Mouse (Mus musculus) lung, adult 2 months (tissue): ENCODE data around the gene Pigk. TPM values are rescaled to one million over a fixed set of nuclear protein-coding genes. Genes with fewer than 3 reads are reported as not detected.

Experiments
- DNase-seq: peaks from one replicate; pipeline ENCODE4 v3.0.0; 2022
- H3K4me1 ChIP-seq: fragments of 200-500 bp; 2 replicates; pipeline ENCODE4 v1.6.1; 2011; ENCODE audit warnings: low read length; ENCODE audit not compliant: control insufficient read depth, insufficient read depth
- H3K4me3 ChIP-seq: fragments of 200-500 bp; replicated peaks from 2 replicates; pipeline ENCODE3; 2011; ENCODE audit warnings: low read depth, mild to moderate bottlenecking, control low read depth, low read length; ENCODE audit errors: extremely low read depth
- CTCF ChIP-seq: fragments of 200-500 bp; IDR thresholded peaks from 2 replicates; pipeline ENCODE4 v1.5.1; 2011; ENCODE audit warnings: mild to moderate bottlenecking, low read length, control low read depth; ENCODE audit not compliant: insufficient read depth
- POLR2A ChIP-seq: fragments of 200-500 bp; IDR thresholded peaks from 2 replicates; pipeline ENCODE4 v1.6.1; 2011; ENCODE audit warnings: low read depth, mild to moderate bottlenecking, control low read depth, low read length, borderline replicate concordance; ENCODE audit errors: extremely low read depth
- WGBS: fragments of 180-500 bp; shearing (Covaris S2); methylation state at CpG from one replicate; pipeline ENCODE4 v1.1.7; 2018; 5-methylcytosine and 5-hydroxymethylcytosine counted together
- polyA plus RNA-seq: library from polyadenylated mRNA; depleted of rRNA; stranded (reverse); fragments of >200 nt; gene quantifications from 2 replicates; pipeline ENCODE4 v1.2.3, GENCODE M21; 2012

Gene Pigk
- polyA plus RNA-seq, 1 experiment: 12.2 TPM

DNA sequence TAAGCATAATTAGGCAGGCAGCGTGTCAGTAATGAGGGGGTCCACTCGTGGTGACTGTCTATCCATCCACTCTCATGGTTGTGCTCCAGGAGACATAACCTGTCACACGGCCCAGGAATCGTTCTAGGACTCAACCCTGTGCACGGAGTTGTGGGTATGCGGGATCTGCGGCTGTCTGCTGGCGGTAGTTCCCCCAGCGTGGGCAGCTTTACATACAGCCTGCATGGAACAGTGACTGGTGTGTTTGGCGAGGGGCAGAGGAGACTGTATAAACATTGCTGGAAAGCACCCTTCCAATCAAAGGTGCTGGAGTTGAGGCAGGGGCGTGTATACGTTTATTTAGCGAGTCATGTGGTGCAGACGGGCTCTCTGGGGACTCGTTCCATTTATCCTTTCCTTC lies 209.6 kb downstream of the Pigk start:
- 49% methylated on average over 15 of the region's 15 CpGs for WGBS
- DNase-seq: no peak
- H3K4me3 ChIP-seq: no peak overlapping the region

DNA sequence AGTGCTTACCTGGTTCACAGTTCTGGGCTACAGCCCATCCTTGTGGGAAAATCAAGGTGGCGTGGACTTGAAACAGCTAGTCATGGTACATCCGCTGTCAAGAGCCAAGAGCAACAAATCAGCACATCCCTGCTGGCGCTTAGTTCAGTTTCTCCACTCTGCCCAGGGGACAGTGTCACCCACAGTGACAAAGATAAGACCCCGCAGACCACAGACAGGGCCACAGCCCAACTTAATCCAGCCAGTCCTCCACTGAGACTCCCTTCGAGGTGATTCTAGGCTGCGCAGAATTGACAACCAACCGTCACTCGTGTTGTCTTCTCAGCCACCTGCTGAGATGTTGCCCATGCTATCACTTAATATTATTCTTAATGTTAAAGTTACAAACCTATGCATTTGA lies 211.5 kb downstream of the Pigk start:
- no peak for DNase-seq
- Histone ChIP-seq H3K4me3 (no peak overlapping the region), H3K4me1 (no peaks in the 10 kb centered on the region)
- TF ChIP-seq POLR2A (no peak), CTCF (no peak)
- WGBS: 93% methylated on average over 8 of the region's 8 CpGs

More for the DNA sequence above, 209.6 kb downstream of the Pigk start:
- no peaks in the 10 kb centered on the region for H3K4me1 ChIP-seq
- TF ChIP-seq POLR2A: no peak

DNA sequence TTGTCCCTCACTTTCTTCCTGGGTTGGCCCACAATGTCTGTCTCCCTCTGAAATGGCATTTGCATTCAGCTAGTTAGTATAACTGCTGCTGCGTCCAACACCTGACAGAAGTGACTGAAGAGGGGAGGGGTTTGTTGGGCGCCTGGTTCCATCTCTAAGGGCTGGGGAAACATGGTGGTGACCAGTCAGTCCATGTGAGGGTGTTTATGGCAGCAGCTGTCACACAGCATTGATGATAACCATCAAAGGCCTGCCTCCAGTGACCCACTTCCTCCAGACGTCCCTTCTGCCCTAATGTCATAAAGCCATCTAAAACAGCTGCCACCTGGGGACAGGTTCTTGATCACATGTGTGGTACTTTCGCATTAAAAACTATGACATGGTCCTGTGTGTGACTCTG lies 212.3 kb downstream of the Pigk start:
- 60% methylated on average over 4 of the region's 4 CpGs for WGBS
- TF ChIP-seq CTCF (no peak), POLR2A (no peak)

DNA sequence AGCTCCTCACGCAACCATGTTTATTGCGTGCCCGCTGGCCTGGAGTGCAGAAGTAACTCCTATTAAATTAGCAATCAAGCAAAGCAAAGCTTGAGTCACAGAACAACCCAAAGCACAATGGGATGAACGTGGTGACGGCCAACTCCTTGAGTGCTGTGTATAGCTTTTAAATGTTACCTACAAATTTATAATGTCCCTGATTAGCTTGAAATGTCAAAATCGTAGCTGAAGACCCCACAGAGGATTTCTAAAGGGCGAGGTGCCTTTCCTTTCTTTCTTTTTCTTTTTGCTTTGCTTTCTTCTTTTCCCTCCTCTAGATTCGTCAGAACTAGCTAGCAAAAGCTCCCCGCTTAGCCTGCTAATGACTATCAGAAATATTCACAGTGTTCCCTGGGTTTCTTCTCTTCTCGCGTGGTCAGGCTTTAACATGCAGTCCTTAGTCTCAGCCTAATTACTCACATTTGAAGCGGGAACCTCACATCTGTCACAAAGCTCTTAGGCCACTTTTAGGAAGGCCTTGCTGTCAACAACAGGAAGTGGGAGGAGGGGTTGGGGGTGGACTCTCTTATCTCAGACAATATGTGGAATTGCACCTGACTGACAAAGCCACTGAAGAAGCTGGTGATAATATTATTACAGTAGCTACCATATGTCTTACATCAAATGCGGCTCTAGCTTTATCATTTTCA lies 214.5 kb downstream of the Pigk start:
- no peaks in the 10 kb centered on the region for H3K4me1 ChIP-seq
- TF ChIP-seq POLR2A (no peak), CTCF (no peak)
- H3K4me3 ChIP-seq: no peak overlapping the region
- 64% methylated on average over 13 of the region's 13 CpGs for whole genome bisulfite sequencing
- no peak for DNase-seq

More for the DNA sequence above, 212.3 kb downstream of the Pigk start:
- Histone ChIP-seq H3K4me3 (no peak overlapping the region), H3K4me1 (no peaks in the 10 kb centered on the region)
- DNase-seq: no peak

DNA sequence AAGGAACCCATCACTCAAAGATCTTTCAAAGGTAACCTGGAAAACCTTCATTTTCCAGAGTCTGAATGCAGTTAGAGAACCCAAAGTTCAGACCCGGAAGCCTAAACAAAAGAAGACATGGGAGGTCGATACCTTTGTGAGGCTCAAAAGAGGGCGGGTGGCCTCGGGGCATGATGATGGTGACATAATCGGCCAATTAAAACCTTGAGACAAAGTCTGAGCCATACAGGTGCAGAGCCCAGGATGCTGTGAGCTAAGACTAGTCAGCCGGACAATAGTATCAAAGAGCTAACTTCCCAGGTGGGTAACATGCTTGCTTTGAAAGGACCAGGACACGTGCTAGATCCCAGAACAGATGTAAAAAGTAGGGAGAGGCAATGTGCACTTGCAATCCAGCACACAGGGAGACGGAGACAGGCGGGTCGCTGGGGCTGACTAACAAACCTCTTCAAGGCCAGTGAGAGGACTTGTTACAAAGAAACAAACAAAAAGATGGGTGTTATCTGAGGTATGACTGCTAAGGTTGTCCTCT lies 215.4 kb downstream of the Pigk start:
- TF ChIP-seq CTCF (no peak), POLR2A (no peak)
- Histone ChIP-seq H3K4me1 (no peaks in the 10 kb centered on the region), H3K4me3 (no peak overlapping the region)
- DNase-seq: no peak
- WGBS: 72% methylated on average over 10 of the region's 10 CpGs

DNA sequence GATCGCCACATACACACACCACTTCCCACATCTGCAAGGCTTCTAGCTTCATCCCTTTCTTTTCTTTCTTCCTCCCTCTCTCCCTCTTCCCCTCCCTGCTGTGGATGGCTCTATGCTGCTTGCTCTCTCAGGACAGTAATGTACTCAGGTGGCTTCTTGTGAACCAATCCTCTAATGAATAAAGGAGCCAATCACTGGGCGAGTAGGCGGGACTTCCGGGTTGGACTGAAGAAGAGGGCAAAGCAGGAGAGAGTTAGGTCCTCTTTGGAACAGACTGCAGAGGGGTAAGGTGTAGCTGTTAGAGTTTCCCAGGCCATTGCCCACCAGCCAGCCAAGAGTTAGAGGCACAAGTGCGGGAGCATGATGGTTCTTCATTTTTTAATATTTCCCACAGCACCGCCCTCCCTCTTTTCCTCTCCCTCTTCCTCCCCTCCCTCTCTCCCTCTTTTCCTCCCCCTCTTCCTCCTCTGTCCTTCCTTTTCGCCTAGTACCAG lies 215.9 kb downstream of the Pigk start:
- no peak for DNase-seq
- TF ChIP-seq CTCF: no peak
- TF ChIP-seq POLR2A: no peak
- Histone ChIP-seq H3K4me1 (no peaks in the 10 kb centered on the region), H3K4me3 (no peak overlapping the region)
- 74% methylated on average over 7 of the region's 7 CpGs for WGBS

DNA sequence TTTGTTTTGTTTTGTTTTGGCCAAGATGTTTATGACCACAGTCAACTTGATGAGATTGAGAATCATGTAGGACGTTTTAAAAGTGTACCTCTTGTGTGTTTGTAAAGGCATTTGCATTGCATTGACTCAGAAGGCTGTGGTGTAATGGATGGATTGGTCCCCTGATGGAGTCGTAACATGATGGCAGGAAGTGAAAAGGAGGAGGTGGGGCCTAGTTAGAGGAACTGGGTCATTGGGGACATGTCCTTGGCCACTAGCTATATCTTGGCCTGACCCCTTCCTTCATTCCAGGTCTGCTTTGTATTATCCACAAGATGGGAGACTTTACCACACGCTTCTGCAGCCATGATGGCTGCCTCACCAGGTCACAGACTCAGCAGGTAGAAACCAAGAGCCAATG lies 217.5 kb downstream of the Pigk start:
- no peak overlapping the region for H3K4me3 ChIP-seq
- no peaks in the 10 kb centered on the region for H3K4me1 ChIP-seq
- 80% methylated on average over 3 of the region's 3 CpGs for WGBS
- no peak for DNase-seq
- TF ChIP-seq CTCF (no peak), POLR2A (no peak)

DNA sequence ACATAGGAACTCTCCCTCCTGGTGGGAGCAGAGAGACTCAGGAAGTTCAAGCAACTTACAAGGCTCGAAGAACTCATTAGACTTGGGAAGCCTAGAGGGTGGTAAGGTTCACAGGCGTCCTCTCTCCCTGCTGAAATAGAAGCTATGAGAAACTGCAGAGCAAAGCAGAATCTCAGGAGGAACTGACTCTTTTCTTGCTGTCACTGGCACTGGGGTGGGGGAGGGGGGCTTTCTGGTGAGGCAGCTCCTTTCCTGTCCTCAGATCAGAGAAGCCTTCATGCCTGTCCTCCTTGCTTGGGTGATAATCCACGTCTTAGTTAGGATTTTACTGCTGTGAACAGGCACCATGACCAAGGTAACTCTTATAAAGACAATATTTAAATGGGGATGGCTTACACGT lies 218.2 kb downstream of the Pigk start:
- no peak for DNase-seq
- 65% methylated on average over 4 of the region's 4 CpGs for WGBS
- Histone ChIP-seq H3K4me3 (no peak overlapping the region), H3K4me1 (no peaks in the 10 kb centered on the region)
- TF ChIP-seq POLR2A (no peak), CTCF (no peak)

DNA sequence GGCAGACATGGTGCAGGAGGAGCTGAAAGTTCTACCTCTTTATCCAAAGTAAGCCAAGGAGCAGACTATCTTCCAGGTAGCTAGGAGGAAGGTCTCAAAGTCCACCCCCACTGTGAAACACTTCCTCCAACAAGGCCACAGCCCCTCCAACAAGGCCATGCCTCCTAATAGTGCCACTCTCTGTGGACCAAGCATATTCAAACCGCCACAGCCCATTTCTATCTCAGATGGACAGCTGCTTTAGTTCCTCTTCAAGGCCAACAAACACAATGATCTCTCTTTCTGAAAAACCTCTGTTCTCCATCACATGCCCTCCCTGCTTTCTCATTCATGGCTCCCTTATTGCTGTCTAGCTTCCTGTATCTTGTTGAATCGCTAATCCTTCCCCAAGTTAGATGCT lies 218.6 kb downstream of the Pigk start:
- Histone ChIP-seq H3K4me3 (no peak overlapping the region), H3K4me1 (no peaks in the 10 kb centered on the region)
- TF ChIP-seq CTCF (no peak), POLR2A (no peak)
- no peak for DNase-seq
- 86% methylated on average over 2 of the region's 2 CpGs for WGBS

DNA sequence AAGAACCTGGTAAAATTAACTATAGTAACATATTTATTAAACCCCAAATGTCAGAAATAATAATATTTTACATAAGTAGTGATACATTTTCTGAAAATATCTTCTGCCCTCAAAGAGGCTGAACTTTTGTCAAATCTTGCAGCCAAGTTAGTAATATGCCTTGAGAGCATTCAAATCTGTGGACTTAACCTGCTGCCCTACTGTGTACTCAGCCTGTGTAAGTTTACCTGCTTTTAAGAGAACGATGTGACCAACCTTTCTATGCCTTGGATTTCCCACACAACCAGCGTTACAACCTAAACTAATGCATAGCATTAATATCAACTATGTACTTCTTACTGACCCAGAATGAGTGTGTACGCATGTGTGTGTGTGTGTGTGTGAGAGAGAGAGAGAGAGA lies 219.8 kb downstream of the Pigk start:
- WGBS: 93% methylated on average over 3 of the region's 3 CpGs
- Histone ChIP-seq H3K4me3 (no peak overlapping the region), H3K4me1 (no peaks in the 10 kb centered on the region)
- no peak for TF ChIP-seq POLR2A
- no peak for TF ChIP-seq CTCF
- DNase-seq: no peak
